Mouse (Mus musculus) testis, adult 2 months (tissue): ENCODE data around the gene Endou.
A peak's percentile ranks its signal among the peaks of the same experiment; 100 is the strongest.

Source experiments
- CTCF ChIP-seq: fragments of 200-500 bp; IDR thresholded peaks from 2 replicates; pipeline ENCODE4 v1.5.1; 2012; ENCODE audit warnings: low read depth, mild to moderate bottlenecking, inconsistent platforms, low read length, moderate library complexity; ENCODE audit not compliant: control insufficient read depth, insufficient read depth, insufficient replicate concordance
- POLR2A ChIP-seq: fragments of 200-500 bp; IDR thresholded peaks from 2 replicates; pipeline ENCODE4 v1.6.1; 2012; ENCODE audit warnings: low read depth, mild to moderate bottlenecking, inconsistent platforms, low read length, moderate library complexity; ENCODE audit not compliant: control insufficient read depth

DNA sequence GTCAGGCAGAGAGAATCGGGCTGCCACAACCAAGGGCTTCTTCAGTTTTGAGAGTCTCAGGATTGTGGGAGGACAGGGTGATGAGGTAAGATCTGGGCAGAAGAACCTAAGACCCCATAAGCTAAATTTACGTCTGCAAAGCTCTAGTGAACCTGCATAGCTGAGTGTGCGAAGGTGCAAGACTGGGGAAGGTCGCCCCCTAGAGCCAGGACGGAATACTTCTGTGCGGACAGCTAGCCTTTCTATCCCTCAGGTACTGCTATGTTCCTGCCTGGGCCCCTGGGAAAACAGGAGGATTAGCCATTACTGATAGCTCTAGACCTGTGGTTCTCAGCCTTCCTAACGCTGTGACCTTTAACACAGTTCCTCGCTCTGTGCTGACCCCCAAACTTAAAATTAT is 45.4 kb upstream of the Endou start:
- peak; percentile 80; the same call in 1 of the 2 replicates for TF ChIP-seq CTCF
- no peak for TF ChIP-seq POLR2A
